Mouse (Mus musculus): ENCODE results near the gene Fpr3.
"Not testable (repeated sequence)": the region's sequence is repeated elsewhere in the genome, so short reads cannot be mapped to it uniquely, and the experiment has no call there.

Gene Fpr3

GRCm38 (mm10) chr17:17882672-17883071 lies 5.0 kb upstream of the Fpr3 start:
- no peak for DNase-seq (ENCODE audit: low read depth)

- DNase-seq (ENCODE audit: low read depth): no peak
These were observed 3.8 kb upstream of the Fpr3 start, which contains the start of gene Fpr1 for GRCm38 (mm10) chr17:17883840-17884239. Gene Fpr1 (minus strand): TSS chr17:17883940.

GRCm38 (mm10) chr17:17889732-17890425 lies 2.2 kb downstream of the Fpr3 start:
- DNase-seq (ENCODE audit: low read depth): no peak

GRCm38 (mm10) chr17:17896039-17896438 lies 8.4 kb downstream of the Fpr3 start:
- peak; percentile 36 for DNase-seq (ENCODE audit: low read depth)

GRCm38 (mm10) chr17:17899268-17899667 lies 11.6 kb downstream of the Fpr3 start:
- no peak for DNase-seq (ENCODE audit: low read depth)

- DNase-seq (ENCODE audit: low read depth): no peak
These were observed 13.1 kb downstream of the Fpr3 start for GRCm38 (mm10) chr17:17900768-17901167.

GRCm38 (mm10) chr17:17909636-17910421 lies 22.2 kb downstream of the Fpr3 start:
- peak; percentile 81 for DNase-seq (ENCODE audit: low read depth)

- DNase-seq (ENCODE audit: low read depth): not testable (repeated sequence)
These were observed 25.0 kb downstream of the Fpr3 start for GRCm38 (mm10) chr17:17912618-17913017.

- DNase-seq (ENCODE audit: low read depth): no peak
These were observed 29.7 kb downstream of the Fpr3 start for GRCm38 (mm10) chr17:17917376-17917775.

- no peak for DNase-seq (ENCODE audit: low read depth)
These were observed 30.1 kb downstream of the Fpr3 start for GRCm38 (mm10) chr17:17917782-17918181.

- peak; percentile 2 for DNase-seq (ENCODE audit: low read depth)
These were observed 85.8 kb downstream of the Fpr3 start for GRCm38 (mm10) chr17:17973443-17973842.

GRCm38 (mm10) chr17:17981232-17981631 lies 93.6 kb downstream of the Fpr3 start:
- DNase-seq (ENCODE audit: low read depth): not testable (repeated sequence)

- DNase-seq (ENCODE audit: low read depth): no peak
These were observed 117.1 kb downstream of the Fpr3 start for GRCm38 (mm10) chr17:18004752-18005151.

Data from fibroblast of lung, adult 2 months (primary cell).